Mouse (Mus musculus) kidney, adult 2 months (tissue): ENCODE data around the gene Gm21962. TPM values are rescaled to one million over a fixed set of nuclear protein-coding genes. Genes with fewer than 3 reads are reported as not detected.

Experiments
- DNase-seq: peaks from one replicate; pipeline ENCODE4 v3.0.0; 2021
- H3K27ac ChIP-seq: fragments of 200-500 bp; 2 replicates; pipeline ENCODE4 v1.5.1; 2012; ENCODE audit warnings: low read depth, low read length, control low read depth, inconsistent platforms; ENCODE audit not compliant: insufficient read depth
- H3K27me3 ChIP-seq: fragments of 200-500 bp; replicated peaks from 2 replicates; pipeline ENCODE4 v1.6.1; 2012; ENCODE audit warnings: mild to moderate bottlenecking, moderate library complexity, low read length, inconsistent platforms; ENCODE audit not compliant: control insufficient read depth, insufficient read depth
- H3K36me3 ChIP-seq: fragments of 200-500 bp; 2 replicates; pipeline ENCODE4 v1.6.1; 2012; ENCODE audit warnings: mild to moderate bottlenecking, moderate library complexity, low read length, inconsistent platforms; ENCODE audit not compliant: control insufficient read depth, insufficient read depth
- H3K4me1 ChIP-seq: fragments of 200-500 bp; 2 replicates; pipeline ENCODE4 v1.6.1; 2011; ENCODE audit warnings: low read length; ENCODE audit not compliant: control insufficient read depth, insufficient read depth
- H3K4me3 ChIP-seq: fragments of 200-500 bp; 2 replicates; pipeline ENCODE4 v1.5.1; 2011; ENCODE audit warnings: mild to moderate bottlenecking, low read depth, low read length, control low read depth; ENCODE audit not compliant: insufficient read depth
- CTCF ChIP-seq: fragments of 200-500 bp; conservative IDR thresholded peaks from 2 replicates; pipeline ENCODE4 v1.5.1; 2011; ENCODE audit warnings: low read depth, mild to moderate bottlenecking, control low read depth, low read length, moderate library complexity, mixed read lengths; ENCODE audit not compliant: insufficient read depth, insufficient read length
- POLR2A ChIP-seq: fragments of 200-500 bp; IDR thresholded peaks from one replicate; pipeline ENCODE4 v1.6.1; 2011; ENCODE audit warnings: low read depth, low read length, control low read depth
- WGBS: fragments of 180-500 bp; shearing (Covaris S2); methylation state at CpG from one replicate; pipeline ENCODE4 v1.1.7; 2018; 5-methylcytosine and 5-hydroxymethylcytosine counted together
- polyA plus RNA-seq: library from polyadenylated mRNA; depleted of rRNA; stranded (reverse); fragments of >200 nt; gene quantifications from 2 replicates; pipeline ENCODE4 v1.2.3, GENCODE M21; 2012

Gene Gm21962
- polyA plus RNA-seq, 1 experiment, result not detected

DNA sequence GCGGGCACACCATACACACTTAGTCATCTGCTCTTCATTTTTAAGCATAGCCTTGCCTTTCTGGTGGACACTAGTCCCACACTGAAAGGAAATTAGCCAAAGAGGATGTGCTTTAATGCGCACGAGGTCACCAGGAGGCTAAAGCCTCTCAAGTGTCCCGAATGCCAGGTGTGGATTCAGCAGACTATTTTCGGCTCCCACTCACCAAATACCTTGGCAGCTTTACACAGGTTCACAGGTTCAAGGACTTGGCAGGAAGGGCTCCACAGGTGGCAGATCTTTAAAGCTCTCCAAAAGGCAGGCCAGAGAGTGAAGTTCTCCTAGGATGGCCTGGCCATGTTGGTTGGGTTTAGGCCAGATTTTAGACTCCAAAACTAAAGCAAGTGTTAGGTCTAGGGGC lies 30.1 kb upstream of the Gm21962 start:
- DNase-seq, result no peak
- H3K27me3 ChIP-seq, result no peaks in the 10 kb centered on the region; the same call in 1 of the 2 replicates
- WGBS, result 88% methylated on average over 5 of the region's 5 CpGs
- H3K4me1 ChIP-seq, result no peaks in the 10 kb centered on the region
- H3K4me3 ChIP-seq, result no peak overlapping the region
- H3K36me3 ChIP-seq, result no peaks in the 10 kb centered on the region
- no peak overlapping the region for H3K27ac ChIP-seq
- TF ChIP-seq POLR2A (no peak), CTCF (no peak)

DNA sequence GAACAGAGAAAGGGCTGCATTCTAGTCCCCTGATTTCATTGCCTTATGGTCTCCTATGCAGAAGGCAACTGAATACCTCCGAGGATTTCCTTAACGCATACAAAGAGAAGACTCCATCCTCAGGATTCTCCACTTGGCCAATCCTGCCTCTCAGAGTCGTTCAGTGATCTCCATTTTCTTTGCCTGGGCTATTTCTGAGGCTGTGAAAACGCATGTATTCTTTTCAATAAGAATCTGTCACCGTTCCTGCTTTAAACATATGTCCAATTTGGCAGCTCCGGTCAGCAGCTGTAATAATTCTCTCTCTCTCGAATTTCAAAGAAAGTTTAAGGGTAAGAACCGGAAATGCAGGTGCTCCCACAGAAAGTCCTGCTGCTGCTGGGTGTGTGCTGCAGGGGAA lies 29.2 kb upstream of the Gm21962 start:
- H3K4me1 ChIP-seq, result no peaks in the 10 kb centered on the region
- no peak overlapping the region for H3K4me3 ChIP-seq
- 41% methylated on average over 8 of the region's 8 CpGs for WGBS
- no peaks in the 10 kb centered on the region for H3K36me3 ChIP-seq
- no peak for TF ChIP-seq CTCF
- TF ChIP-seq POLR2A, result no peak
- DNase-seq, result no peak
- no peaks in the 10 kb centered on the region for H3K27me3 ChIP-seq
- H3K27ac ChIP-seq, result no peak overlapping the region

DNA sequence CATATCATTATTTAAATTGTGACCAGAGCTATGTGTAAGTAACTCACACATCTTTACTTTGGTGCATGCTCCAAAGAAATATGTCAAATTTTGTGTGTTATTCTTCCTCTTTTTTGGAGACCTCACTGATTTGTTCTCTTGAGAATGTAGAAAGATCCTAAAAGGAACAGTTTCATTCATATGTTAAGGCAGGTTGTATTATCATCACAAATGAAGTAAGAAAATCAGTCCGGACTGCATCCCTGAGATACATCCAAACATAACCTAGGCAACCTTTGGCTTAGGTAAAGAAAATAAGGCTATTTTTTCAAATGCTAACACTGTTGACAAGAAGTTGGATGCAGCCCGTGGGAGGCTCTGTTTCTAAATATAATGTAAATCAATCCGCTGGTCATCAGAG lies 28.8 kb upstream of the Gm21962 start:
- no peak overlapping the region for H3K4me3 ChIP-seq
- no peaks in the 10 kb centered on the region for H3K36me3 ChIP-seq
- no peaks in the 10 kb centered on the region for H3K4me1 ChIP-seq
- 72% methylated on average over 3 of the region's 3 CpGs for WGBS
- DNase-seq, result no peak
- TF ChIP-seq CTCF (no peak), POLR2A (no peak)
- H3K27ac ChIP-seq, result no peak overlapping the region
- no peaks in the 10 kb centered on the region for H3K27me3 ChIP-seq

DNA sequence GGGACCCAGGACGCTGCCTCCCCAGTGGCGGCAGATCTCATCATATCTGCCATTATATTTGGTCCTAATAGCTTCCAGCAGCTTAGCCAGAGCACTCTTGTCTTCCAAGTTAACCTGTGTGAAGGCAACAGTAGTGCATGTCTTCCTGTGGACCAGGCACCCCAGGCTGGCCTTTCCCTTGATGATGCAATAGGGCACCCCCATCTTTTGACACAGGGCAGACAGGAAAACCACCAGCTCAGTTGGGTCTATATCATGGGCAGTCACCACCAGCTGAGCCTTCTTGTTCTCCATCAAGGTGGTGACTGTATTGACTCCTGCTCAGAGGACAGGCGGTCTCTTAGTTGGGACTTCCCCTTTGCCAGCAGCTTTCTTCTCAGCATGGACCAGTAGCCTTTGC lies 27.2 kb upstream of the Gm21962 start:
- WGBS, result 98% methylated on average over 3 of the region's 3 CpGs
- no peaks in the 10 kb centered on the region for H3K27me3 ChIP-seq
- no peaks in the 10 kb centered on the region for H3K36me3 ChIP-seq
- H3K27ac ChIP-seq, result no peak overlapping the region
- H3K4me1 ChIP-seq, result no peaks in the 10 kb centered on the region
- no peak for DNase-seq
- TF ChIP-seq POLR2A (no peak), CTCF (no peak)
- no peak overlapping the region for H3K4me3 ChIP-seq

DNA sequence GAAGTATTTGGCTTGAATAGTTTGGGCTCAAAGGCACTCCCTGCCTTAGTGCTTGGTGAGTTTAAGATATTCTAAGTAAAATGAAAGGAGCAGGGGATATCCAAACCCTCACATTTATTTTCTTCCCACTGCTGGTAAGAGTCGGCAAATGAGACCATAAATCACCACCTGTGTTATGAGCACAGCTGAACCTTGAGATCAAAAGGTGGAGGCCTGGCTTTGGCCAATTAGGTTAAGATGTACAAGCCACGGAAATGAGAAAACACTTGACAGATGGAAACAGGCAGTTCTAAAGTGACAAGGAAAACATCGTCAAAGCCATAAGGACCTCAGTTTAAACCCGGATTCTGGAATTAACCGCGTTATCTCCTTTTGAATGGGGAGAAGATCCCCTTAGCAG lies 26.4 kb upstream of the Gm21962 start:
- no peak for DNase-seq

DNA sequence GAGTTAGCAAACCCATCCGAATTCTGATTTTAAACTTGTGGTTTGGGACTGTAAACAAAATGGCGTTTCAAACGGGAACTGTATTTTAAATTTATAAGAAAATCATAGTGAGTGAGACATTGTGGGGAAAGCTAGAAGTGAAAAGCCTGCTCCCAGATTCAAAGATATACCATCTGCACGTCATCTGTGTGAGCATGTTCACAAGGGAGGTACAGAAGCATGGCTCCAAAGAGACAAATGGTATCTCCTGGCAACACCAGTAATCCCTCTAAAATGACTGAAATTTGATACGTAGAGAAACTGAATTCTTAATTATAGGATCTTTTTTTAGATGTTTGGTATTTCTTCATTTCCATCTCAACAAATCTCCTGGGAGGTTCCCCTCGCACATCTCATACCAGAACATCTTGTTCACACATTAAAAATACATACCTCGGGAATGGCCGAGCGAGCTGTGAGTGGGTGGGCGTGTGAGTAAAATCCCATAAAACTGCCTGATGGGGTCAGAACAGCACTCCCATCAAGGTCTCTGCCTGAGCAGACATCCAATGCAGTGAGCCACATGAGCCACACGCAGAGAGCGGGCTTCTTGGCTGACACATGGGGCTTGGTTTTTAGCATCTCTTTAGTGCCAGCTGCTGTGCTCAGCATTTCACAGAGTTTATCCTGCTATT lies 23.8 kb upstream of the Gm21962 start:
- Histone ChIP-seq H3K36me3 (no peaks in the 10 kb centered on the region), H3K27ac (no peak overlapping the region), H3K4me3 (no peak overlapping the region), H3K27me3 (no peaks in the 10 kb centered on the region), H3K4me1 (no peaks in the 10 kb centered on the region)
- no peak for DNase-seq
- TF ChIP-seq CTCF (no peak), POLR2A (no peak)
- WGBS, result 73% methylated on average over 12 of the region's 12 CpGs

More for the DNA sequence above, 26.4 kb upstream of the Gm21962 start:
- Histone ChIP-seq H3K27me3 (no peaks in the 10 kb centered on the region), H3K4me1 (no peaks in the 10 kb centered on the region), H3K4me3 (no peak overlapping the region), H3K36me3 (no peaks in the 10 kb centered on the region), H3K27ac (no peak overlapping the region)
- WGBS, result 34% methylated on average over 6 of the region's 6 CpGs
- TF ChIP-seq CTCF, result no peak
- TF ChIP-seq POLR2A, result no peak

DNA sequence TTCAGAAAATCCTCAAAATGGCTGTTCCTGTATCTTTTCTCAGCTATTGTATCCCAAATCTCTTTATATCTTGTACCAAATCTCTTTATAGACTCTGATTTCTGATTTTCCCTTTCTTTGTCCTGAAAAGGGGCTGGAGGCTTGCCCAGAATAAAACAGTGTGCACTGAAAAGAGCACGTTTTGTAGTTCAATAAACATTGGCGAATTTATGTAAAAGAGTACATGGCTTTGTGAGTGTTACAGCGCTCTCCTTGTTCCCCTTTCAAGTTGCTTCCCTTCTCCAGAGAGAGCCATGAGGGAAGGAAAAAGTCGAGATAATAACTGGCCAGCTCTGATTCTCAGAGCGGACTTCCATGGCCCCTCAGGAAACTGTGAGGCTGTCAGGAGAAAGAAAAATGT lies 22.2 kb upstream of the Gm21962 start:
- no peak overlapping the region for H3K27ac ChIP-seq
- no peaks in the 10 kb centered on the region for H3K27me3 ChIP-seq
- no peak for DNase-seq
- no peak for TF ChIP-seq POLR2A
- no peak for TF ChIP-seq CTCF
- no peaks in the 10 kb centered on the region for H3K4me1 ChIP-seq
- H3K4me3 ChIP-seq, result no peak overlapping the region
- WGBS, result 71% methylated on average over 5 of the region's 5 CpGs
- H3K36me3 ChIP-seq, result no peaks in the 10 kb centered on the region

DNA sequence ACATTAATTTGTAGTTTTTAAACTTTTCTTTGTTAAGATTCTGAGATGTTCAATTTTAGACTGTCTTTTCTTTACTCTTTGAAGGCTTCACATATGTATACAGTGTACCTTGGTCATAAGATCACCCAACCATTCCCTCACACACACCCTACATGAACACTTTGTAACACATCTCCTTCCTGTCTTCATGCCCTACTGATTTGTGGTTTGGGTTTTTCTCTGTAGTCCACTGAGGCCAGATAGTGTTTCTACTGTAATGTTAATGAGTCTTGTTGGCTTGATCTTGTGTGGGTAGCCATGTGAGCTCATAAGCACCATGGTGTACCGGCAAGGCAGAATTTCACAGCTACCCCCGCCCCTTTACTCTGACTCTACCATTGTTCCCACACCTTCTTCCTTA lies 18.5 kb upstream of the Gm21962 start:
- no peak for DNase-seq
- 82% methylated on average over 2 of the region's 2 CpGs for WGBS
- Histone ChIP-seq H3K27me3 (no peaks in the 10 kb centered on the region), H3K4me3 (no peak overlapping the region), H3K36me3 (no peaks in the 10 kb centered on the region), H3K27ac (no peak overlapping the region), H3K4me1 (no peaks in the 10 kb centered on the region)
- TF ChIP-seq POLR2A, result no peak
- no peak for TF ChIP-seq CTCF
